Mouse (Mus musculus) CH12F3 (cell line): ENCODE data around the gene Col5a1.

ENCODE experiments used
- in situ Hi-C: fragments of 300-500 bp; cut with MboI; formaldehyde crosslinking; loops from 2 replicates; pipeline ENCODE4 v1.14.3; 2020; ENCODE audit warnings: low sequenced_read_pairs

Gene Col5a1

DNA sequence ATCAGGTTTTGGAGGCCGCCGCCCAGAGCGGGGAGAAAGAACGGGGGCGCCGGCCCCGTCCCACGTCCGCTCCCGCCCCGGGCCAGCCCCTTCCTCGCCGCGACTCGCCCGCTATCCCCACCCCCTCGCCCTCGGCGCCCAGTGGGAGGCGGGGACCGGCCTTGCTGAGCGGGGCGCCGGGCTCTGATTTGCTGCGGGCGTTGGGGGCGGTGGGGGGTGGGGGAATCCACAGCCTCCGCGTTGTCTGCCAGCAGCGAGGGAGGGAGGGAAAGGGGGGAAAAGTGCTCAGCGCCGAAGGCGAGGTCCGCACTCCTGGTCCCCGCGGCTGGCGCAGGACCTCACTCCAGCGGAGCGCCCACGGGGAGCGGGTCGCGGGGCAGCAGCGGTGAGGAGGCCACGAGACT, at the start of gene Col5a1:
TSS of gene Col5a1 (plus strand) at position 278 of the 404 bp plus-strand sequence.
- in situ Hi-C loops: no loop called here

DNA sequence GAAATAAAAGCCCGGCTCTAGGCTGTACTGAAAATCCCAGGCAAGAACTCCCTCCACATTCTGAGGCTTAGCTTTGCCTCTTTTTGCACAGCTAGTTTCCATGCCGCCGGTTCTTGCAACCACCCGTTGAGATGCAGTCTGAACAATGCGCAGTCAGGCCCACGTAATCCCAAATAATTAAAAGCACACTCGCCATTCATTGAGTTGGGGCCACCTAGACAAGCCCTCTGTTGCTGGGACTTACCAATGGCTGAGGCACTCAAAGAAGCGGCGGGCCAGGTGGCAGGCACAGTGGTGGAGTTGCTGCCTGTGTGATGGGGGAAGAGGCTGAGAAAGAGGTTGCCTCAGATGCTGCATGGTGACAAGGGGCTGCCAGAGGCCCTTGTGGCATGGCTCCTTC, 48.1 kb upstream of the Col5a1 start:
- in situ Hi-C loops: no loop called here

DNA sequence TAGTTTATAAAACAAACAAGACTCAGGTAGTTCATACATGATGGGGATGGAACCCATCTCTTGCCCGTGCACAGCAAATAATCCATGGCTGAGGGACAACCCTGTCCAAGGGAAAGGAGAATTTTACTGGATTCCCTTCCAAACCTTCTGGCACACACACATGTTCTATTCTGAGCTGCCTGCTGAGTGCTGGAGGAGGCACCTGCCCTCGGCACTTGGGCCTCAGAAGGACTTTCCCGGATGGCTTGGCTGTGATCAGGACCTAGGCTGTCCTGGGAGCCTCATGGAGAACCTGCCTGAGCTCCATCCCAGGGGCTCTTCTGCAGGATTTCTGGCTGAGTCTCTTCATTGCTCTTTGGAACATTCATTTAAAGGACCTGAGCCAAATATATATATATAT, 45.3 kb upstream of the Col5a1 start:
- in situ Hi-C loops: no loop called here

DNA sequence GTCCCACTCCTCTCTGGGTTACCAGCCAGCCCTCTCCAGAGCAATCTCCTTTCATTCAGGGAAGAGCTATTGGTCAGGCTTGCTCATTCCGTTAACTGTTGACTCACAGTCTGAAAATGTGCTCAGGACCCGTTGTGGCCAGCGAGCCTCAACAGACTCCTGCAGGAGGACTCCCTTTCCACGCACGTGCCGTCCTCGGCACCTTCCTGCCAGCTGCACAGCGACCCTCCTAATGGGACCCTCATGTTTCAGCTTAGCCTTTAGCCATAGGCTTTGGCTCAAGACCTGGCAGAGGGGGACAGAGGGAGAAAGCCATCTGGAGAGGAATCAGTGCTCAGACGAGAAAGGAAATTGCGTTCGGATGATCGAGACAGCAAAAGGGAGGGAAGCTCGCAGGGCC, 43.3 kb upstream of the Col5a1 start:
- in situ Hi-C loops: no loop called here

DNA sequence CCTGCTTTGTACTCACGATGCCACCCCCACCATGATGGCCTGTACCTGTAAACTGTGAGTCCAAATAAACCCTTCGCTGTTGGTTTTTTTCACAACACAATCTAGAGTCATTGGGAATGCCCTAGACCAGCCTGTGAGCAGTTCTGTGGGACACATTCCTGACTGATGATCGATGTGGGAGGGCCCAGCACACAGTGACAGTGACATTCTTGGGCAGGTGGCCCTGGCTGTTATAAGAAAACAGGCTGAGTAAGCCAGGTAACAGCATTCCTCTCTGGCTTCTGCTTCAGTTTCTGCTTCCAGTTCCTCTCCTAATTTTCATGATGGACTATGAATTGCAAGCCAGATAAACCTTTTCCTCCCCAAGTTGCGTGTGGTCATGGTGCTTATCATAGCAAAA, 41.3 kb upstream of the Col5a1 start:
- in situ Hi-C loops: no loop called here

DNA sequence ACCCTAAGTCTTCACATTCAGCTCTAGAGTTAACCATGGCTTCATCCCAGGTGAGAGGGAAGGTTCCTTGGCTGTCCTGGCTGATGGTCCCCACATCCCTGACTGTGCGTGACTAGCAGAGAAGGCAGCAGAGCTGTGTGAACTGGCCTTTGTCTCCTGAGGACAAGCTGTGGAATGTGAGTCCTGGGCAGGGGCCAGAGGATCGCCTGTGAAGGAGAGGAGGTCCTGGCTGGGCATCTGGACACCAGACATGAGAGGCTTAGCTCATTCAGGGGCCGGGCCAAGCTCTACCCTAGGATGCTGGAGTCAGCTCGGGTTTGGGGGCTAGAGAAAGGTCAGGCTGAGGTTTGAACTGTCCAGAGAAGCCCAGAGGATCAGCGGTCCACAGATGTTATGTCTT, 39.2 kb upstream of the Col5a1 start:
- in situ Hi-C loops: no loop called here

DNA sequence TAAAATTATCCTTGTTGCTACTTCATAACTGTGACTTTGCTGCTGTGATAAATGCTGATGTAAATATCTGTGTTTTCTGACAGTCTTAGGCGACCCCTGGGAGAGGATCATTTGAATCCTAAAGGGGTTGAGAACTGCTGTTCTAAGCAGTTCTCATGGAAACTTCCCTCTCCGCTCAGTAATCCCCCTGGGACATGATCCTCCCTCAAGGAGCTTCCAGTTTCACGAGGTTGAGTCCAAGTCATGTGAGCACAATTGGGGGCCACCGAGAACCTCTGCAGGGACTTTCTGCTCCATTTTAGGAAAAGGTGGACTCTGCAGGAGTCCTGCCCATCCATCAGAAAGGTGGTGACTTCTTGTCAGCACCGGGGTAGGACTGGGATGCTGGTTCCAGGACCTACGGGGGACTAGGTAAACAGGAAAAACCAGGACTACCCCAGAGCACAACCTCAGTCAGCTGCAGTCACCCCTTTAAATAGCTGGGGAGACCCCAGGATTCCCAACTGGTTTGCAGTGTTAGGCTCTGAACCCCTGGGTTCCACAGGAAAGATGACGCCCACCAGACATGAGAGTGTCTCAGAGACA, 38.3 kb upstream of the Col5a1 start:
- in situ Hi-C loops: no loop called here

DNA sequence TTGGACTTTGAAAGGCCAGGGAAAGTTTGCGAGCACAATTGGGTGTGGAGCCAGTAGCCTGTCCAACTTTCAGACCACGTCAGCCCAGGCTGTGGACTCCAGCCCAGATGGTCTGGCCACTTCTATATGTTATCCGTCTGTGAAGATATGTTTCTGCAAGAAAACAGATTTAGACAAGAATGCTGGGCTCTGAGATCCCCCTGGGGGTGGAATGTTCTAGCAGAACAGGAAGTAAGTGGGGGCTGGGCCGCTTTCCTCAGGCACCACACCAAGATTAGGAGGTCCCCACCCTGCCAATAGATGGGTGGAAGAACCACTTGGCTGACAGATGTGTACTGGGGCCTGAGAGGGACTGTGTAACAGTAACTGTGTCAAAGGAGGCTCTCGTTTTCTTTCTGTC, 37.8 kb upstream of the Col5a1 start:
- in situ Hi-C loops: no loop called here

DNA sequence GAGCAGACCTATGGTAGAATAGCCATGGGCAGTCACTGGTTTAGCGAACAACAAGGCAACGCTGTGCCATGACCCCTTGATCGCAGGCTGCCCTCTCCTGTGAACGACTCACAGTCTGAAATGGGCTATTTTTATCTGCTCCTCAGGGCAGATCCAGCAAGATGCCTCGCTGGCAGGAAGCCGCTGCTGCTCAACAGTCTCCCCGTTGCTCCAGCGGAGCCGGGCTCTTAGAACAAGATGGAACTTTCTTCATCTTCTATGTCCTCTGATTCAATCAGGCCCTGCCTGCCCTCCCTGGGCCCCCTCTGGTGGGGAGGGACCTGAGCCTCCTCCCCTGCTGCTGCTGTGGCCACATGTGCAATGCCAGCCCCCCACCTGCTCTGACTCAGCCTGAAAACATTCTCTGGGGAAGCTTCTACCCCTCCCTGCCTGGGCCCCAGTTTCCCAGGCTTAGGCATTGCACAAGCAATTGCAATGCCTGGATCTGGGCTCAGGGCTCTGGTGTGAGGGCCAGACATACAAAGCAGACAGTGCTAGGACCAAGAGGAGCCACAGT, 27.8 kb upstream of the Col5a1 start:
- in situ Hi-C loops: no loop called here

DNA sequence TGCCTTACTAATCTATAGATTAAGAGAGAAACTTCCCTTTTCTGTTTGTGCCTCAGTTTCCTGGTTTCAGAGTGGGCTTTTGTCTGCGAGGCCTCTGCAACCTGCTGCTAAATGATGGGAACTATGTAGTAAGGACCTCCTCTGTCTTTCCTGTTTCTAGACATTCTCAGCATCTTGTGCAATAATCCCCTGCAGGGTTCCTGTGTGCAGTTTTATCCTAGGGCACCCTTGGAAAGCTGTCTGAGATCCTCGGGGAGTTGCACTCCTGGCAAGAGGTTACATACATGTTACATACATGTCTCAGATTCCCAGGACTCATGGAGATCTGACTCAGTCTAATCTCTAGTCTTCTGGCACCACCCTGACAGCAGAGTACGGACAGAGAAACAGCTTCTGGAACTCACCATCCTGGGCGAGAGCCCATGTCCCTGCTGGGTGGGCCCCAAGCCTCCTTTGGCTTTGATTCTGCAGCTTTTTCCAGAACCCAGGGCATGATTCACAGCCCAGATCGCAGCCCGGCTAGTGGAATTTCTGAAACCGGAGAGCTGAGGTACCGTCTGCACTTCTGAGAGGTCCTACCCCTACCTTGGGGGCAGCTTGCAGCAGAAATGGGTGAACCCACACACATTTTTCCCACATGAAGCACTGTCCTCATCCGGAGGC, 24.5 kb upstream of the Col5a1 start:
- in situ Hi-C loops: no loop called here

DNA sequence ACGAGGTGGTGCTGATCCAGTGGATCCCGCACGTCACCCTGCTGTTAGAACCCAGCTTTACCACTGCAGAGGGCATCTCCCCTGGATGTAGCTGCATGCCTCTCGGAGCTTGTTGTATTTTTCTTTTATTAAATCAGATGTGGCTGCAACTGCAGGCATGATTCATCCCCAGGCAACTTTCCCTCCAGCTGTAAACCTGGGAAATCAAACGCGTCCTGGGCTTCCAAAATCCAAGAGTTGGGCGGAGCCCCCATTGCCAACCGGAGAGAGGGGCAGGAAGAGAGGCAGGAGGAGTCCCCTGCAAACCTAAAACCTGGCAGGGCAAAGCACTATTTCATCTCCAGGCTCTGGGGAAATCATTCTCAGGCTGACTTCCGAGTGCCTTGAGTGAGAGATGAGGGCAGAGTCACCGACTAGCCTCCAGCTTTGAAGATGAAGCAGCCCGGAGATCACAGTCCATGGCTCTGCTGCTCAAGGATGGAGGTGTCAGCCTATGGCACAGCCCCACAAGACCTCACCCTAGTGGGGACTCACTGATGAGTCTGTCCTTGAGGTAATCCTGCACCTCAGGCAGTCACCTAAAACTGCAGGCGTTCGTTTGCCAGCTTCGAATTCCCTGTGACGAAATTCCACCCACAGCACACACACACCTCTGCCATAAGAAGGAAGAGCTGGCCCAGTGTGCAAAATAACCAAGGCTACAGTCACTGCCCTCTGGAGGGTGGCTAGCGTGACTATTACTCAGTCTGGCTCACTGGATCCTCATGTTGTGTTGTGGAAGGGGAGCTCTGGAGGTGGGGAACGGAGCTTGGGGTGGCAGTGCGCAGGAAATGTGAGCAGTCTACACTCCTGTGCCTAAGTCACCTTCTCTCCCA, 21.5 kb upstream of the Col5a1 start:
- in situ Hi-C loops: no loop called here

DNA sequence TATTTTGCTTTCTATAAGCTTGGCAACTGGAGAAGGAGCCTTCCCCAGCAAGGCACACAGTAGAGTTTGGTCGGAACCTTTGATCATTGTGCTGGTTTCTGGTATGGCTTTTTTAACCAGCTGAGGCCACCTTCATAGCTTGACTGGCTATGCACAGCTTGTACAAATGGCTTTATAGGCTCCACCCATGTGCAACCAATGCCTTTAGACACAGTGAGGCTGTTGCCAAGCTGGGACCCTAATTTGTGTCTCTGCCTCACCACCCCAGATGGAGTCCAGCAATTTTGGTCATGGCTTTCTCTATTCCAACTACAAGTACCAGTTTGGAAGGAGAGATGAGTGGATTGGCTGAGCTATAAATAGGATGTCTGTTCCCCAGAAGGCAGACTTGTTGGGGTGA, 15.6 kb upstream of the Col5a1 start:
- in situ Hi-C loops: no loop called here

DNA sequence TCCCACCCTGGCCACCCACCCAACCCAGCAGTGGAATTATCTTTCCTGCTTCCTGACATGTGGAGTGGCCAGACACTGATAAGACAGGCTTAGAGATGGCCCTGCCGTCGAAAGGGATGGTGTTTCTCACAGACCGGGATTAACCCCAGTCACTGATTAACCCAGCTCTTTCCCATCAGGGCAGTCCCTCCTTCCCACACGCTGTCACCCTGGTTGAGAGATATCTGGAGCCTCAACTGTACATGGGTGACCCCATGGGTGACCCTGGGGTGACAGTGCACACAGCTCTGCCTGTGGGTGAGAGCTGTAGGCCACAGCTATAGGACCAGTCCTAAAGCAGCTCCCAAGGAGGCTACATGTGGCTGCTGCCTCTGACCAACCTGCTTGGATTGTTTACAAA, 15.2 kb upstream of the Col5a1 start:
- in situ Hi-C loops: no loop called here

DNA sequence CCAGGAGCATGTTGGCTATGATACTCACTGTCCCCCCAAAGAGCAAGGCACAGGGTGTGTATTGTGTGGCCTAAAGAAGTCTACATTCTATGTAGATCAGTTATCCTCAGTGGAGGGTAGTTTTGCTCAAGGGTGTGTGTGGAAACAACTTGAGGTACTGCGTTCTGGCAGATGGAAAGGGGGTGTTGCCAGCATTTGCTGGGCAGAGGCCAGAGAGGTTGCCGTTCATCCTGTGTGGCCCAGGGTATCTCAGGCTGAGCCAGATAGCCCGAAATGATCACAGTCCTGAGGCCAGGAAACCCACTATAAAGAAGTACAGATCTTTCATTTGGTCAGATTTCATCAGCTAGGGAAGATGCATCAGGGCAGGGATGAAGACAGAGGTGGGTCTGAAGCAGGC, 13.9 kb upstream of the Col5a1 start:
- in situ Hi-C loops: no loop called here

DNA sequence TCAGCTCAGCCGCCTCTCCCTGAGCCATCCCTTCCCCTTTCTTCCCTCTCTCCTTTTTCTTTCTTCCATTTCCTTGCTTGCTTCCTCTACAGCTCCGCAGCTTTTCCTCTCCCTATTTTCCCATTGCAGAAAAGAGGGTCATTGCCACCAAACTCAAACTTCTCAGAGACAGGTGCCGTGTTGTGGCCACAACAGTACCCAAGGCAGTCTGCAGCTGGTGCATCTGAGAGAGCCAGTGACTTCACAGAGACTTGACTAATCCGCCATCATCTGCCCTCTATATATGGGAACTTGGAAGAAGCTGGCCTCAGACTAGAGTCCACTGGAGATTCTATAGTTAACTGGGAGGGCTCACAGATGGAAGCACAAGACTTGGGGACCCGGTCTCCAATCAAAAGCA, 13.2 kb upstream of the Col5a1 start:
- in situ Hi-C loops: no loop called here

DNA sequence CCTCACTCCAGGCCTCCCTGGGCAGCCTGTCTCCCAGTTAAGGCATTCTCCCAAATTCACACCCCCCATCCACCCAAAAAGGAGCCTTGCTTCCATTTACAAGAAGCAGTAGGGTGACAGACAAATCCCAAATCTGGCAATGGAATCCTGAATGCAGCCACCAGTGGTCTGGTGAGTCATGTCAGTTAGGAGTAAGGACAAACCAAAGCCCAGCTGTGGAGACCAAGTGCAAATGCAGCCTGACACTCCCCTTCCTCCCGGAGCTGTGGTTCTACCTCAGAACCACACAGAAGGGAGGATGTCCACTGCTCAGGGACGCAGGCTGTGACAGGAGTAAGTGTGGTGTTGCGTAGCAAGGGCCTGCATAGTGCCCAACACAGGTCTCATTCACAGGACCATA, 11.6 kb upstream of the Col5a1 start:
- in situ Hi-C loops: no loop called here

DNA sequence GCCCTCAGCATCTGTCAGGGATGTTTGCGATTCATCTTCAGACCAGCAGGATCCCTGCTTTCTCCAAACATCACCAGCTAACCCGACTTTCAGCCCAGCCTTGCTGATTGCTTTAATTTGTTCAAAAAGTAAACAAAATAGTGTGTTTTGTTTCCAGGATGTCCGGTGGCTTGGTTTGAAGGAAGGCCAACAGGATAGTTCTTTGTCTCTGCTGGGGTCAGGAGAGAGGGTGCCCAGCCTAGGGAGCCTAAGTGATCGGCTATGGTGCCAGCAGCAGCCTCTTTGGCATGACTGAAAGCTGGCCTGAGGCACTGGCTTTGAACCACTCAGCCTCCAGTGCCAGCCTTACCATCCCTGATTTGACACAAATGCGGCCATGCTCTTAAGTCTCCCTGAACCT, 11.0 kb upstream of the Col5a1 start:
- in situ Hi-C loops: no loop called here

DNA sequence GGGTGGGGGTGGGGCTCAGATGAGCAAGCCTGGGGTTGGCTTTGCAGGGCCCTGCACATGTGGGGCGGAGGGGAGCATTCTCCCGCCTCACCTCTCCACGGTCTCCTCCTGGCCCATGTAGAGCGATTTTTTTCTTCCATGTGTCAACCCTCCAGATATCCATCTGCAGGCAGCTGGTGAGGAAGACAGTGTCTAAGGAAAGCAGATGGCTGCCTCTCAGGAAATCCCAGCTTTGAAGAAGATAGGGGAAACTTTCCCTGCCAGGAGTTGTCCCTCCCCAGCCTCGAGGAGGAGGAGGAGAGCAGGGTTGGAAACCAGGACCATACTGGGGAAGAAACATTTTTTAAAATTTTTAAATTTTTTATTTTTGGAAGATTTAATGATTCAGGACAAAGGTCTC, 10.4 kb upstream of the Col5a1 start:
- in situ Hi-C loops: no loop called here

DNA sequence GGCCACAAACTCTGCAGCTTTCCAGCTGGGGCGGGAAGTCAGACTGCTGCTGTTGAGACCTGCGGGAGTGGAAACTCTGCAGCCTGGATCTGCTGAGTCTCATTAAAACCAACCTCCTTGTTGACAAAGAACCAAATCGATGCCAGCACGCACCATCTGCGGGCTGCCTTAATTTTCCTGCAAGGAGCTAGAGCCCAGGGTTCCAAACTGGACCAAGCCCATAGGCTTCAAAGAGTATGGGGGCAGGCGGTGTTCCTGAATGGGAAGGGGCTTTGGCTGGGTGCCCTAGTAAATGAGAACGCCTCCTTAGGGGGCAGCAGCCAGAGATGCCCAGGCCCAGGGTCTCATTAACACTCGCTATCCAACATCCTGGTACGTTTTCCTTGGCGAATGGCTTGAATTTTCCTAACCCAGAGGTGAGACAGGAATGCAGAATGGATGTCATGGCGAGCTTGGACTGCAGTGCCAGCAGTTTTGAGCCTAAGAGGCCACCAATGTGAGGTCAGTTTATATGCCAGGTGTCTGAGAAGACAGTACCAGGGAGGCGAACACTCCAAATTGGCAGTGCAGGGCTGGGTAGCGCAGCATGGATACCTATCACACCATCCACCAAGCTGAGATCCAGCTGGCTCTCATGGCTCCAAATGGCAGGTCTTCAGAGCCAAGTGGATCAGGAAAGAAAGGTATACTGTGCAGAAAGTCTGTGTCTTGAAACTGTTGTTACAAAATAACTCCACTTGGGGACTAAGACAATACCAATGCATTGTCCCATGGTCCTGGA, 9.3 kb upstream of the Col5a1 start:
- in situ Hi-C loops: no loop called here

DNA sequence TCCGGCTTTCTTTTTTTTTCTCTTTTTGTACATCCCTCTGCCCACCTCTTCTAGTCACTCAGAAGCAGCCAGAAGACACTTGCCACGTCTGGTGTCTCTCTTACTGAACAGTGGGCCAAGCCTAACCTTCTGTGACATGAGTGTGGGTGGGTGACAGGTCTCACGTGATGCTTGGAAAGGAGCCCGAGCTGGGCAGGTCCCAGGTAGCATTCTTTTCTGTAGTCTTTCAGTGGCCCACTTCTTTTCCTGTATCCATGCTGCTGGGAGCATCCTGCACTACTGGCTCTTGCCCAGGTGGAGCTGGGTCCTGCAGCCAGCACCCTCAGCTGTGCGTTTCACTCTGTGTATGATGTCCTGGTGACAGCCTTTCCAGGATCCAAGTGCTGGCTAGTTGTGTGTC, 8.2 kb upstream of the Col5a1 start:
- in situ Hi-C loops: no loop called here

DNA sequence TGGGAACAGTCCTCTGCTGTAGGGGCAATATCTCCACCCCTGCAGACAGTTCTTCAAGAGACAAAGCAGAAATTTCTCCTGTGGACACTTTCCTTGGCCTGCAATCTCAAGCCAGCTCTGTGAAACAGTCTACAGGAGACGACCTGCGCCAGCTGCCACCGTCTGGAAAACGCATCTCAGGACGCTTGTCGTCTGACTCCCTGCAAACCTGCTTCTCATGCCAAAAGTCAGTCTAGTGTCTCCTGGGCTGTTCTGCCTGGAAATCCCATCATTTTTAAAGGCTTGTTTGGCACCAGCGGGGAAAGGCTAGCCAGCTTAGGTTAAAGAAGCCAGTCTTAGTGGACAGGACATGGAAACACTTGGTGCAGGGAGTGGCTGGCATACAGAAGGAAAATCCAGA, 2.9 kb upstream of the Col5a1 start:
- in situ Hi-C loops: no loop called here
